Mouse (Mus musculus): ENCODE data around the gene Tcf12. TPM values are rescaled to one million over a fixed set of nuclear protein-coding genes. Genes with fewer than 3 reads are reported as not detected.

Gene Tcf12
- polyA plus RNA-seq, 1 experiment = 70.9 TPM

DNA sequence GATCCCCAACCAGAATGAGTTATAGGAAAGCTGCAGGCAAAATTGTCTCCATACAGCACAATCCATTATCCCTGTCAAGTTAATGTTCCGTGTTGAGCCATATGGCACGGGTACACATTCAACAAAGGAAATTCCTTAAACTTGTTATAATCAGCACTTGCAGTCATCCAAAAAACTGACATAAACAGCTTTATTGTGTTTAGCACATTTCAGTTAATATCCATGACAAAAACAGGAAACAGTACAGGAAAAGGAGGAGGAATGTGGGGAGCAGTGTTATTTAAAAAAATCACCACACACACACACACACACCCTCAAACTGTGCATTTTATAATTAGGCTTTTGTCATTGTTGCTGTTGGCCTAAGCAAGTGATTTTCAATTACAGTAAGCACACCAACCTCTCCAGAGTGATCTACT lies 137.1 kb downstream of the Tcf12 start:
- no peak for TF ChIP-seq GATA1 (IDR thresholded peaks at IDR 0.05; ENCODE audit: low read length)

DNA sequence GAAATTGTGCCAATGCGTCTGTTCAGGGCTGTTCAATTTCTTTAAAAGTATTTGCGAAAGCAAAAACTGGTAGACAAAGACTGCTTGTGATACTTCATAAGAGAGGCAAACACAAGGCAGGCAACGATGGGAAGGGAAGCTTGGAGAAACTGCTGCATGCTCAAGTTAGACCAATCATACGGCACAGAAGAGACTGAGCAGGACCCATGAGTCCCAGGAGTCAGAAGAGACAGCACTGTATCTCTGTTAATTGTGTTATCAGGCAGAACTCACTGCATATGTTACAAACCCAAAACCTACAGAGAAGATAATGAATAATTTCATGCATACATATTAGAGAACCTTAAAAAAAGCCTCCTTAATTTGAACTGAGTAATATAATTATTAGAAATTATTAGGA lies 147.6 kb downstream of the Tcf12 start:
- TF ChIP-seq GATA1 (IDR thresholded peaks at IDR 0.05; ENCODE audit: low read length) = no peak

DNA sequence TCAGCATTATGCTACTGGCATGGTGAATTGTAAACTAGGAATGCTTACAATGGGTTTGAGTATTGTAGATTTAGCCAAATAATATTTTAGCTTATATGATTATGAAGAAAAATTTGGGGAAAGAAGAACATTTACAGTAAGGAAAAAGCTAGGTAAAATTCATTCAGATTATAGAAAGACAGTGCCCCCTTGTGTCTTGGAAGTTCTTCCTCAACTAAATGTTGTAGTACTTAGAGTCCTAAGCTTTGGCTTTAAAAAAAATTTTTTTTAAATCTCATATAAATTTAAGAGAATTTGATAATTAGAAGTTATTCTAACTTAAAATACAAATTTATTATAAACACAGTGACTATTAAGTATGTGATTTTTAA lies 151.7 kb downstream of the Tcf12 start:
- TF ChIP-seq GATA1 (IDR thresholded peaks at IDR 0.05; ENCODE audit: low read length) = no peak

DNA sequence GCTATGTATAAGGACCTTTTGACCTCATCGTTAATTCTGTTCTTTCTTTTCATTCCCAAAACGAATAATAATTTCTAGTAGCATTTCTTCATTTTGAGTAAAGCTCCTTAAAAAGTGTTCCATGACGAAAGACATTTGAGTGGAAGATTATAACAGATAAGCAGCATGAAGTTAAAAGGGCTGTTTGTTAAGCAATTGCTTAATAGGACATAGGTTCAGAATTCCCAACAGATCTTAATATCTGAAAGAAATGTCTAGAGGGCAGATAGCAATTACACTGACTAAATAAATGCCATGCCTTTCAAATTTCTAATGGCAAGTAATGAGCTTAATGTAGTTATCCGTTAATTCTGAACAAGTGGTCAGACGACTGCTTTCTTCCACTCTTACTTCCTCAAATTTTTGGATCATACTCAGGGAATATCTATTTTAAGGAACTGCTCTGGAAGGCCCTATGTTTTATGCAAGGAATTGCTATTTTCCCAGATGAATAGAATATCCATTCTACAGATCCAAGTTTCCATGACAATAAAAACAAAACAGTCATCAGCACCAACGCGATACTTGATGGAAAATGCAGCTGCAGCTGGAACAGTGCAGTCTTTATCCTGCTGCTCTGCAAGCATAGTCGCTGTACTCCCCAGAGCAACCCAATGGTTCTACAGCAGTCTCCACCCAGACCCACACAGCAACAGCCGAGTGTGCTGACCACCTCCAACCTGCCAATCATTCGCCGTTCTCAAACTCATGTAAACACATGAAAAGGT lies 152.2 kb downstream of the Tcf12 start:
- TF ChIP-seq GATA1 (IDR thresholded peaks at IDR 0.05; ENCODE audit: low read length) = no peak

DNA sequence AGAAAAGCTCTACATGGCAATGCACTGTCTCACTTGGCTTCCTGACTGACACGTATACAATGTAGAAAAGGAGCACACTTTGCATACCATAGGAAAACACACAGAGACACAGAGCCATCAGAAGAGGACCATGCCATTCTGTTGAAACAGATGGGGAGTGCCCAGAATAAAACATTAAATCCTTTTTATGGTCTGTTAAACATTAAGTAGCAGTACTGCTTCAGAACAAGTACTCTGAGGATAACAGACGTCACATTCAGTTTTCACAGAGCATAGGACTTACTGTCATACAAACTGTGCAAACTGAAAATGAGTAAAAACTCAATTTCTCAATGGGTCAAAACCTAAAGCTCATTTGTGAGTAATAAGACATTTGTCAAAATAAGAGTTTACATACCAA lies 158.5 kb downstream of the Tcf12 start:
- no peak for TF ChIP-seq GATA1 (IDR thresholded peaks at IDR 0.05; ENCODE audit: low read length)

DNA sequence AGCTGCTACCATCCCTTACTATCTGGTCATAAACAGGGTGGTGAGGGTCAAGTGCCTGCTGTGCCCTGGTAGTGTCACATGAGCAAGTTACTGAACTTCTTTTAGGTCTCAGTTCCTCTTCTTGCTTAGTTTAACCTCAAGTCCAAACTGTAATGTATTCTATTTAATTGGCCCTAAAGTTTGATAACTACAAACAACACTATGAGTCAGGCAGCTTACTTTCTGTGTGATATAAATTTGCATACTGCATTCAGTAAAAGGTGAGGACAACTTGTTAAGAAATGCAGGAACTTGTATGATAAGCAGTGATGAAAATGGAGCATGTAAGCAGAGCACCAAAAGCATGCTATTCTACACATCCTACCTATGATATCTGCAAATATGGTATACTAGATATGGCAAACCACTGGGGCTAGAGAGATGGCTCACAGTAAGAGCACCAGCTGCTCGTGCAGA lies 159.0 kb downstream of the Tcf12 start:
- TF ChIP-seq GATA1 (IDR thresholded peaks at IDR 0.05; ENCODE audit: low read length) = no peak

DNA sequence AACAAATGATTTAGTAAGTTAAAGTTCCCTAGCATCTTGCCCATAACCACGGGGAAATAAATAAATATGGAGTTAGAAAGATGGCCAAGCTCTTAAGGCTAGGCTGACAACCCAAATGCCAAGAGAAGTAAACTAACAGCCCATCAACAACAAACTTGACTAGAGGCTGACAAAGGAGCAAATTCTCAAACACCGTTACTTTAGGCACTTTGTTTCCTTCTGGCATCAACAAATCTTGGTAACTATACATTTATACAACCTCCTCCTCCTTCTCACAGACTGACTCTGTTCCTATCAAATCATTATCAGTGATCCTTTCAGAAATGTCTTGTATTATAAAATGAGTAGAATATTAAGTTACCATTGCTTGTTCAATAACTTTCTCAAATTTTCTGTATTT lies 159.7 kb downstream of the Tcf12 start:
- no peak for TF ChIP-seq GATA1 (IDR thresholded peaks at IDR 0.05; ENCODE audit: low read length)

DNA sequence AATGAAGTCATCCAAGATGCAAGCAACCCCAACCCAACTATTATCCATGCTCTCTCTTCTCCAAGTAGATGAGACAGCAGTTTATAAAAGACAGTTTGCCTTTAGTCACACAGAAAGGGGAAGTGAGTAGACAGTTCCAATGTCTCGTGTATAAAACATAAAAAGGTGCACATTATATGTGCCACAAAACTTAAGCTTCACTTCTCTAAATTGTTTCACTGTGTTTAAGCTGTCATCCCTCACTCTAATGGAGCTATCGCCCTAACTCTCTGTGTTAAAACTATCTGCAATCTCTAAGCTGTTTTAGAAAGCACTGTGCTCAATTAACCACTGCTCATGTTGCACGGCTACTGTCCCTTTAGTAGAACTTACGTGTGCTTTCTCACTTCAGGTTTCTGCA lies 160.3 kb downstream of the Tcf12 start:
- TF ChIP-seq GATA1 (IDR thresholded peaks at IDR 0.05; ENCODE audit: low read length) = no peak

DNA sequence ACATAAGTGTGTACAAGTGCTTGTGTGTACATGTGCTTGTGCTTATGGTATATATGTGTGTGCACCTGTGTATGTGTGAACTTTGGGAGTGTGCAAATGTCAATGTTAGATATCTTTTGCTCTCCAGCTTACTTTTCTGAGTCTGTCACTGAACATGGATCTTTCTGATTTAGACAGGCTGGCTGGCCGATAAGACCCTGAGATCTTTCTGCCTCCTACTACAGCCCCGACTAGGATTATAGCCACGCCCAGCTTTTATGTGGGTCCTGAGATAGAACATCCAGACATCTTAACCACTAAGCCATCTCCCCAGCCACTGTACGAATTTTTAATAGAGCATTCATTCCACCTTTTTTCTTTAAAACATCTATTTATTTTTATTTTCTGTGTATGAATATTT lies 166.9 kb downstream of the Tcf12 start:
- TF ChIP-seq GATA1 (IDR thresholded peaks at IDR 0.05; ENCODE audit: low read length) = no peak

DNA sequence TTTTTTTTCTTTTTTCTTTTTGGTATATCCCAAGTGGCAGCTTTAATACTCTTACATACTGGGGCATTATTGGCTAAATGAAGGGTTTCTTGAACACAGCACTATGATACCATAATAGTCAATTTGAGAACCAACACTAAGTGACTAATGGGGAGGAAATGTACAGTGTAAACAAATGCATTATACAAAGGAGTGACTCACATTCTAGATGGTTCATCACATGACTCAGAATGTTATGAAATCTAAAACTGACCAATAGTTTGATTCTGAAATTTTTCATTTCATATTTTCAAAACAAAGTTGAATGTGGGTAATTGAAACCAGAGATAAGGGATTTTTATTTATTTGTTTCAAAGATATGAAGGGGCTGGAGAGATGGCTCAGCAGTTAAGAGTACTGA lies 169.2 kb downstream of the Tcf12 start:
- TF ChIP-seq GATA1 (IDR thresholded peaks at IDR 0.05; ENCODE audit: low read length) = no peak

DNA sequence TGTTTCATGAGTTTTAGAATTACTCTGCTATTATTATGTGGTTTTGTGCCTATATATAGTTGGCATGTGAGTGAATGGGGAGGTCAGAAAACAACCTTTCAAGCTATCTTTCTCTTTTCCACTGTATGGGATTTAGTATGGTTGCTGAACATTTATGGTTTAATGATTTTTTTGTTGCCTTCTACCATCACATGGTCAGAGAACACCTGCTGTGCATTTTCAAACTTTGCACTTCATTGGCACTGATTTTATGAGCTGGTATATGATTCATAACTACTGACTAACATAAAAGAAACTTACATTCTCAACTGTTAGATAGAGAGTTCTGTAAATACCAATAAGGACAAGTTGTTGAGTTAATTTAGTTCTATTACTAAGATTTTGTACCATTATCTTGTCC lies 171.7 kb downstream of the Tcf12 start:
- TF ChIP-seq GATA1 (IDR thresholded peaks at IDR 0.05; ENCODE audit: low read length) = no peak

DNA sequence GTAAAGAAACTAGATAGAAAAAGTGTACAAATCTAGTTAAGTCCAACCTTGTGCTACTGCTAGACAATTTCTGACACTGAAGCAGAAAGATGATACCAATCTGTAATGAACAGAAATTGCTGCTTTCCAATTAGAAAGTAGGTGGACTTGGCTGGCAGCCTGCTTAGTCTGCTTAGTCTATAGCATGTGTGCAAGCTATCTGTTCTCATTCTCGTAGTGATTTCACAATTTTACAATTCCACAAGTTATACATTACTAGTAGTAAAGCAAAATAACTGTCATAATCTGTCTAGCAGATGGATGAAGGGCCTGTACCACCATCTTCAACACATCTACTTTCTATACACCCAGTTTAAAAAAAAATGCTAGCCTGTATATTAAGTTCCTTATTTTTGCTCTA lies 175.5 kb downstream of the Tcf12 start:
- no peak for TF ChIP-seq GATA1 (IDR thresholded peaks at IDR 0.05; ENCODE audit: low read length)

DNA sequence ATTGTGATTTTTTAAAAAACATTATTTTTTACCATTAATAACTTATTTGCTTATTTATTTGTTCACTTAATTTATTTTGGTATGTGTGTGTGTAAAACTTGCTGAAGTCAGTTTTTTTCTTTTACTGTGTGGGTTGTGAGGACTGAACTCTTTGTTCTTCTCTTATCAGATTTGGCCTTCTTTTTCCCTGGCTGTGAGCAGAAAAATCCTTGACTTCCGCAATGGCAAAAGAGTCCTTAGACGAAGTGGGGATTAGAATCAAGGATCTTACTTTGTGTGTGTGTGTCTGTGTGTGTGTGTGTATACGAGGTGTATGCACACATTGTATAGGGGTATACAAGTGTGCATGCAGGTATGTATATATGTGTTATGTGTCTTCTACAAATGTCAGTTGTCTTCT lies 176.8 kb downstream of the Tcf12 start:
- TF ChIP-seq GATA1 (IDR thresholded peaks at IDR 0.05; ENCODE audit: low read length) = no peak

DNA sequence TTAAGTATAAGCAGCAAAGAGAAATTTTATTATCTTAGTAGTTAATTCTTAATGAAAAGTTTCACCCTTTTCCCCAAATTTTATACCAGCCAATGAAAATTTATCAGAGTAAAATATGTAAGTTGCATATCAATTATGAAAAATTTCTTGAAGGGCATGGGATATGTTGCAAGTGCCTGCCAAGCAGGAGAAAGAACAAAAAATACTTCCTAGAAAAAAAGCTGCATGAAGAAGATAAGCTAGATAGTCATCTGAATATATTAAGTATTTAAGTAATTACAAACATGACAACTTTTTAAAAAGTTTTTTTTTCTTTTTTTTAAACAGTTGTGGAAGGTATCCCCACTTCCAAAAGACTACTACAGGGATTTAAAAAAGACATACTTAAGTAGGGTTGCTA lies 179.7 kb downstream of the Tcf12 start:
- no peak for TF ChIP-seq GATA1 (IDR thresholded peaks at IDR 0.05; ENCODE audit: low read length)

DNA sequence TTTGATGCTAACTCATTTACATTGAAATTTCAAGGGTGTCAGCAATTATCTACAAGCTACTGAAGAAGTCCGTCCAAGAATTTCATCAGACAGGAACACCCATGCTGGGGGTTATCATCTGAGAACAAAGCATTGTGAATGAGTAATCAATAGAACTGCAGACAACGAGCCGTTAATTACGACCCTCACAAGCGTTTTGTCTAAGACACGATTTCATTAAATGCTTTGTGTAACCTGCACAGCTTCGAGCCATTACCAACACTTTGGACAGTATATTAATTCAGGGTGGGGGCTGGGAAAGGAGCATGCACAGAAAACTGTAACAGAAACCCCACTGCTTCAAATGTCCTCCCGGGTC lies 180.3 kb downstream of the Tcf12 start:
- no peak for TF ChIP-seq GATA1 (IDR thresholded peaks at IDR 0.05; ENCODE audit: low read length)

DNA sequence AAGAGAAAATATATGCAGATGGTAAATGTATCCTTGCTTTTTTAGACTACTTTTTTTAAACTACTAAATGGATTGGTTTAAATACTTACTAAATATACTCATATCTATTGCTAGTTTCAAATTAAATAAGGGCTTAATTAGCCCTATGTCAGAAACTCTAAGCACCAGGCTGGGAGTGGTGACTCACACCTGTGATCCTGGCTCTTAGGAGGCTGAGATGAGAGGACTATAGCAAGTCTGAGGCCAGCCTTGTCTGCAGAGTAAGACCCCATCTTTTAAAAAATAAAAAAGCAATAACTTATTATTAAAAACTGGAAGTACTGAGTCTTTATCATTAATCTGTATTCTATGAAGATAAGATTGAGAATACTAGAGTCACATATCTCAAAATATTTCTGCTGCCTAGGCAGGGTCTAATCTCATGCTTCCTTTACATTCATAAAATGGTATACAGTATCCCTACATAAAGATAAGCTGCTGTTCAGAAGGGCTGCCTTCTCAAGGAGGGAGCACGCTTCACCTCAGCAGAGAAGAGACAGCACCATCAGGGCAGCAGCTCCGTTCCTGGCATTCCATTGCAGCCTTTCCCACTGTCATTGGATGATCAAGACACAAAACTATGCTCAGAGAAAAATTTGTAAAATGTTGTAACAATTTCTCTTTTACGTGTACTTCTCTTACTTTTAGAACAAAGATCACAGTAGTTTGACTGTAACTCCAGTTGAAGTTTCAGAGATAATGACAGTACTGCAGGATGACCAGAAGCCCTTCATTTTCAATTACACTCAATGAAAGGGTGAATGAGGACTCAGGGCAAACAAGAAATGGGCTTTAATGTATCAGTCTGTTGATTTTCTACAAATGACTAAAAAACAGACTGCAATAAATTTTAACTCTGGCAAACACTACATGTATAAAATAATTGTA lies 181.0 kb downstream of the Tcf12 start:
- TF ChIP-seq GATA1 (IDR thresholded peaks at IDR 0.05; ENCODE audit: low read length) = peak; percentile 54

DNA sequence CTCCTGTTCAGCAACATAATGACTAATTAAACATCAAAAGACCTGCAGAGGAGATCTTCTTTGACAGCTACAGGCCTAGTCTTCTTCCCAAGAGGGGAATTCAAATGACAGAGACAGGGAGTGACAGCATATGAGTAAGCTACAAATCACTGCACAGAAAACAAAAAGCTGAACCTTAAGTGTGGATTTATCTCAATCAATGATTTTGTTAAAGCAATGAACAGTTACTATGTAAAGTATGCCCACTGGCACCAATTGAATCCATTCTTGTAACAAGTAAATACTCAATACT lies 195.1 kb downstream of the Tcf12 start:
- TF ChIP-seq GATA1 (IDR thresholded peaks at IDR 0.05; ENCODE audit: low read length) = no peak

Measured in G1E-ER4 (cell line).